Mouse (Mus musculus) spleen, adult 2 months (tissue): ENCODE data around the gene Mettl22. TPM values are rescaled to one million over a fixed set of nuclear protein-coding genes. Genes with fewer than 3 reads are reported as not detected.
A peak's percentile ranks its signal among the peaks of the same experiment; 100 is the strongest.

ENCODE experiments used
- DNase-seq, 2 experiments: peaks; one replicate each; pipeline versions ENCODE4 v3.0.0 to v3.0.0-alpha.2; 2012 to 2021; ENCODE audit warnings: low spot score in 2 of 2, low read depth in 1 of 2
- H3K27ac ChIP-seq: fragments of 200-500 bp; 2 replicates; pipeline ENCODE4 v1.5.1; 2012; ENCODE audit warnings: low read length, inconsistent platforms; ENCODE audit not compliant: insufficient read depth
- H3K27me3 ChIP-seq: fragments of 200-500 bp; 2 replicates; pipeline ENCODE4 v1.6.1; 2012; ENCODE audit warnings: mild to moderate bottlenecking, moderate library complexity, low read length, inconsistent platforms; ENCODE audit not compliant: control insufficient read depth, insufficient read depth
- H3K36me3 ChIP-seq: fragments of 200-500 bp; 2 replicates; pipeline ENCODE4 v1.6.1; 2012; ENCODE audit warnings: mild to moderate bottlenecking, low read length, inconsistent platforms; ENCODE audit not compliant: control insufficient read depth, insufficient read depth
- H3K4me1 ChIP-seq: fragments of 200-500 bp; 2 replicates; pipeline ENCODE4 v1.6.1; 2011; ENCODE audit warnings: inconsistent platforms; ENCODE audit not compliant: control insufficient read depth, insufficient read depth, insufficient read length
- H3K4me3 ChIP-seq: fragments of 200-500 bp; 2 replicates; pipeline ENCODE4 v1.5.1; 2011; ENCODE audit warnings: mild to moderate bottlenecking, inconsistent platforms; ENCODE audit not compliant: insufficient read depth, insufficient read length; ENCODE audit errors: extremely low read depth
- CTCF ChIP-seq: fragments of 200-500 bp; IDR thresholded peaks from 2 replicates; pipeline ENCODE4 v1.5.1; 2011; ENCODE audit warnings: mild to moderate bottlenecking, inconsistent platforms; ENCODE audit not compliant: insufficient read depth, insufficient read length, insufficient replicate concordance; ENCODE audit errors: extremely low read depth
- POLR2A ChIP-seq: fragments of 200-500 bp; IDR thresholded peaks from 2 replicates; pipeline ENCODE4 v1.6.1; 2011; ENCODE audit warnings: low read depth, low read length, inconsistent platforms
- WGBS: fragments of 180-500 bp; shearing (Covaris S2); methylation state at CpG from one replicate; pipeline ENCODE4 v1.1.7; 2018; 5-methylcytosine and 5-hydroxymethylcytosine counted together
- polyA plus RNA-seq: library from polyadenylated mRNA; depleted of rRNA; stranded (reverse); fragments of >200 nt; gene quantifications from 2 replicates; pipeline ENCODE4 v1.2.3, GENCODE M21; 2012

Mettl22 gene
- polyA plus RNA-seq, 1 experiment: 16.8 TPM

GRCm38 (mm10) chr16:8459098-8459497, 11.5 kb upstream of the Mettl22 start:
- H3K4me1 ChIP-seq: no peaks in the 10 kb centered on the region; the same call in 1 of the 2 replicates
- no peak overlapping the region for H3K4me3 ChIP-seq
- H3K27ac ChIP-seq: no peak overlapping the region
- 25% methylated on average over 6 of the region's 6 CpGs for WGBS
- DNase-seq: peak; percentile 36 to 61
- H3K36me3 ChIP-seq: no peaks in the 10 kb centered on the region
- no peak for TF ChIP-seq POLR2A
- TF ChIP-seq CTCF: peak; percentile 74; the same call in 1 of the 2 replicates
- H3K27me3 ChIP-seq: no peaks in the 10 kb centered on the region

DNA sequence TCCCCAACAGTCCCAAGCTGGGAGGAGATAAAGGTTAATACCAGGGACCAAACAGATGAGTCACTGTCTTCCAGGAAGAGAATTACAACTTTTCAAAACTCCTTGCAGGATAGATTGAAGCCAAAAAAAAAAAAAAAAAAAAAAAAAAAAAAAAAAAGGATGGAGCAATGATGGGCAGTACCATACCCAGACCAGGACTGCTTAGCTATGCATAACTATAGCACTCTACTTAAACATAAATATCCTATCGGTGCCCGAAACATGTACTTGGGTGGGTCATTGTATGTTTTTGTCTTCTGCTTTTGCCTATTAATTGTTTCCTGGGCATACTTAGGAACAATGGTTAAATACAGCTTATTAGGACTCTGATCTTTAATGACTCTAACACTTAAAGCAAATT, 456 bp upstream of the Mettl22 start:
- Histone ChIP-seq H3K27me3 (no peaks in the 10 kb centered on the region), H3K4me1 (no peaks in the 10 kb centered on the region), H3K36me3 (no peaks in the 10 kb centered on the region), H3K27ac (no peak overlapping the region), H3K4me3 (0 out of 2 replicates have a peak overlapping the region, but pooled peaks have one; percentile 98)
- WGBS: 82% methylated on average over 2 of the region's 2 CpGs
- TF ChIP-seq POLR2A: no peak
- TF ChIP-seq CTCF: no peak
- DNase-seq: no peak

- TF ChIP-seq CTCF: no peak
- TF ChIP-seq POLR2A: no peak
Measured at GRCm38 (mm10) chr16:8487396-8488005, 16.9 kb downstream of the Mettl22 start.

DNA sequence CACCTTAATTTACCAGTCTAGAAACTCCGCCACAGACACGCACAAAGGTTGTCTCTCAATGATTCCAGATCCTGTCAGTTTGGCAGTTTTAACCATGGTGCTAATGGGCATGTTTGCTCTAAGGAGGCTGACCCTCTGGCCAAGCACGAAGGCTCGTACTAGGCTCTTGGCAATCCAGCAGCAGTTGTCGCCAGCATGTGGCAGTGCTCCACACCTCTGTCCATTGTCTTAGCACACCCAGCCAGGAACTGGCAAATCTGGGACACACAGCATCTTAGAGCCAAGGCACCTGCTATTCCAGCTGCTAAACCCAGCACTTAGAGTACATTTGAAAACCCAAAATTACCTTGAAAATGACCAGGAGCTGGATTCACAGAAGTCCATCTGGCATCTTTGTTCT, 18.8 kb downstream of the Mettl22 start:
- Histone ChIP-seq H3K27me3 (no peaks in the 10 kb centered on the region), H3K36me3 (peaks cover 7% of the 10 kb centered on the region), H3K27ac (no peak overlapping the region), H3K4me1 (no peaks in the 10 kb centered on the region), H3K4me3 (no peak overlapping the region)
- 93% methylated on average over 5 of the region's 5 CpGs for WGBS
- no peak for TF ChIP-seq CTCF
- no peak for DNase-seq

More at GRCm38 (mm10) chr16:8487396-8488005, 16.9 kb downstream of the Mettl22 start:
- 94% methylated on average over 9 of the region's 9 CpGs for WGBS
- H3K27me3 ChIP-seq: no peaks in the 10 kb centered on the region
- no peaks in the 10 kb centered on the region for H3K4me1 ChIP-seq
- no peak for DNase-seq
- peaks cover 7% of the 10 kb centered on the region for H3K36me3 ChIP-seq
- no peak overlapping the region for H3K27ac ChIP-seq
- H3K4me3 ChIP-seq: no peak overlapping the region

GRCm38 (mm10) chr16:8491743-8492490, 21.3 kb downstream of the Mettl22 start:
- peaks cover 2% of the 10 kb centered on the region; the same call in 1 of the 2 replicates for H3K36me3 ChIP-seq
- TF ChIP-seq CTCF (no peak), POLR2A (no peak)
- 51% methylated on average over 13 of the region's 13 CpGs for WGBS
- no peaks in the 10 kb centered on the region for H3K27me3 ChIP-seq
- H3K4me3 ChIP-seq: no peak overlapping the region
- H3K4me1 ChIP-seq: no peaks in the 10 kb centered on the region
- H3K27ac ChIP-seq: no peak overlapping the region
- no peak for DNase-seq

- no peak overlapping the region for H3K4me3 ChIP-seq
- 22% methylated on average over 4 of the region's 4 CpGs for WGBS
- H3K36me3 ChIP-seq: no peaks in the 10 kb centered on the region
- no peaks in the 10 kb centered on the region for H3K4me1 ChIP-seq
- H3K27me3 ChIP-seq: no peaks in the 10 kb centered on the region
- TF ChIP-seq POLR2A (no peak), CTCF (peak; percentile 73; the same call in 1 of the 2 replicates)
- no peak overlapping the region for H3K27ac ChIP-seq
- DNase-seq: peak; percentile 29 to 40
Measured at GRCm38 (mm10) chr16:8494268-8494667, 23.7 kb downstream of the Mettl22 start.

GRCm38 (mm10) chr16:8496967-8497366, 26.4 kb downstream of the Mettl22 start:
- Histone ChIP-seq H3K4me3 (no peak overlapping the region), H3K36me3 (no peaks in the 10 kb centered on the region), H3K27ac (no peak overlapping the region), H3K4me1 (no peaks in the 10 kb centered on the region), H3K27me3 (no peaks in the 10 kb centered on the region)
- WGBS: 74% methylated on average over 2 of the region's 2 CpGs
- DNase-seq: no peak
- TF ChIP-seq POLR2A (no peak), CTCF (no peak)
